Mouse (Mus musculus) activated CD4-positive, CD25-positive, alpha-beta regulatory T cell, adult 9 weeks (primary cell): ENCODE results near the gene Lrrc43. TPM values are rescaled to one million over a fixed set of nuclear protein-coding genes. Genes with fewer than 3 reads are reported as not detected.

Experiments used
- polyA plus RNA-seq: library from polyadenylated mRNA; unstranded; fragments of 100-300 nt; shearing (Covaris generic); gene quantifications from one replicate; pipeline ENCODE4 v1.2.1, GENCODE M21; 2017

The Lrrc43 gene
- not detected for polyA plus RNA-seq

DNA sequence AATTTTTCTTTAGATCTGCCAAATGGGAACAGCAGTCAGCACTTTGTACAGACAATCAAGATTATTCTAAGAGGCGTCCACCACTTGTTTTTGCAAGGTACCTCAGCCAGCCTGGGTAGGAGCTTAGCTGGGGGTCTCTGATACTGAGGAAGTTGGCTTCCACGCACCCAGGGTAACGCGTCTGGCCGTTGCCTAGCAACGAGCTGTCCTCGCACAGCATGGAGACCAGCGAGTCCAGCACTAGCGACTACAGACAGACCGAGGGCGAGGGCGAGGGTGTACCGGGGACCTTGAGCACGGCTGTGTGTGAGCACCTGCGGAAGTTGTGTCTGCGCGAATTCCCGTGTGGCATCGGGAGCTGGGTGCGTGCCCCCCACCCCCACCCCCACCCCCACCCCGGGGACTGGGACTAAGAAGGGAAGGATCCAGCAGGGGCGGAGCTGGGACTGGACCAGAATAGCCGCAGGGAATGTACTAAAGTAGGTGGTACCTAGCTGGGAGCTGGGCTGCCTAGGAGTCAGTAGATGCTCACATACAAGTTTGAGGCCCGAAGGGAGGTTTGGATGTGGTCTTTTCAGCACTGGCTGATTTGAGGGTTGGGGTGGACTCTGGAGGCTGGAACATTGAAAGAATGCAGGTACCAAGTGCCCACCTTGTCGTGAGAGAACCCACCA lies at the start of gene Lrrc43, which contains the start of gene Il31:
Gene Lrrc43, plus strand, starts transcription at position 194 of the 674 bp plus-strand sequence.
Gene Il31, minus strand, starts transcription at position 378 of the 674 bp plus-strand sequence.

DNA sequence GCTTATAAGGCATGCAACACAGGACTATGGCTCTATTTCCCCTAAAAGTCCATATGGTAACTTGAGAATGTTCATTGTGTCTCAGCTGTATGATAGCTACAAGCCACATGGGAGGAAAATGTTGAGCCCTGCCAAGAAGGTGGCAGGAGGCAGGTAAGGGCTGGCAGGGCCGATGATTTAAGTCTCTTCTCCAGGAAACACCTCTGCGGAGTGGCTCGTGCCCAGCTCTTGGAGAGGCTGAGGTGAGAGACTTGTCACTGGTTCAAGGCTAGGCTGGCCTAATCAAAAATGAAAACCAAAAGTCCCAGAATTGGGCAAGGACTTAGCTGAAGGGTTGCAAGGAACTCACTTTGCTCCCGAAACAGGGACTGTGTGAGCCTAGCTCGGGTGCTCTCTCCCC lies 21.1 kb downstream of the Lrrc43 start, which contains the start of gene B3gnt4:
Gene B3gnt4, plus strand, starts transcription at position 301 of the 400 bp plus-strand sequence.

GRCm38 (mm10) chr5:123523692-123524392 lies 34.7 kb downstream of the Lrrc43 start, which contains the start of gene Diablo:
Gene Diablo, minus strand, starts transcription at chr5:123524176.

DNA sequence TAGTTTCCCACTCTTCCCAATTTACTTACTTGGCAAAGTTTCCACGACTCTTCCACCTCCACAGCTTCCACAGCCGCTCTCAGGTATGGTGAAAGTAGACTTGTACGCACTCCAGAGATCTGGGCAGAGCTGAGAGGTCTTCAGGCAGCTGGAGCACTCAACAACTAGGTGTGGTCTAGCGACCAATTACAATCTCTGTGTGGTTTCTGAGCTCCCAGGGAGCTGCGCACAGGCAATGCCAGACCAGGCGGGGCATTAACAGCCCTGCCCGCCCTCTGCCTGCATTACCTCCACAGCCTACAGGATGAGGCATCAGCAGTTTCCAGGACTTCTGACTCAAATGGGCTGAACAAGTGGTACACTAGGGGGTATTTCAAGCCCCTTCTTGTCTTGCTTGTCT lies 36.2 kb downstream of the Lrrc43 start, which contains the start of gene Gm49027:
Gene Gm49027, minus strand, starts transcription at position 208 of the 400 bp plus-strand sequence.

Other genes with a start within 250 kb of the Lrrc43 start
- 3.5 TPM for gene Wdr66, start 237.2 kb upstream of the Lrrc43 start, polyA plus RNA-seq
- gene Bcl7a, start 145.5 kb upstream of the Lrrc43 start, polyA plus RNA-seq: 8.6 TPM
- gene Mlxip, start 94.5 kb upstream of the Lrrc43 start, polyA plus RNA-seq: 20.0 TPM
- gene Il31, start 184 bp downstream of the Lrrc43 start, polyA plus RNA-seq: not detected
- 0.44 TPM for gene B3gnt4, start 21.2 kb downstream of the Lrrc43 start, polyA plus RNA-seq
- gene Diablo, start 34.9 kb downstream of the Lrrc43 start, polyA plus RNA-seq: 113 TPM
- not detected for gene Gm49027, start 36.2 kb downstream of the Lrrc43 start, polyA plus RNA-seq
- gene Vps33a, start 83.7 kb downstream of the Lrrc43 start, polyA plus RNA-seq: 53.5 TPM
- 88.3 TPM for gene Clip1, start 195.3 kb downstream of the Lrrc43 start, polyA plus RNA-seq
- 107 TPM for gene Zcchc8, start 231.8 kb downstream of the Lrrc43 start, polyA plus RNA-seq